Mouse (Mus musculus) kidney, postnatal 14 days (tissue): Measurements from ENCODE around the gene Clec10a.
A peak's percentile ranks its signal among the peaks of the same experiment; 100 is the strongest.
"Not testable (repeated sequence)": the region's sequence is repeated elsewhere in the genome, so short reads cannot be mapped to it uniquely, and the experiment has no call there.

Experiments
- DNase-seq: peaks from one replicate; pipeline ENCODE4 v3.0.0; 2022; ENCODE audit warnings: mixed read lengths

The Clec10a gene

GRCm38 (mm10) chr11:70155897-70156296 lies at the start of gene Clec10a:
Gene Clec10a (plus strand): TSS chr11:70156197.
- not testable (repeated sequence) for DNase-seq

GRCm38 (mm10) chr11:70107085-70107484 lies 48.9 kb upstream of the Clec10a start:
- no peak for DNase-seq

- DNase-seq: peak; percentile 47
Measured at GRCm38 (mm10) chr11:70110146-70110545, 45.9 kb upstream of the Clec10a start.

GRCm38 (mm10) chr11:70114562-70114961 lies 41.4 kb upstream of the Clec10a start:
- DNase-seq: no peak

GRCm38 (mm10) chr11:70115901-70116300 lies 40.1 kb upstream of the Clec10a start:
- no peak for DNase-seq

- no peak for DNase-seq
Measured at GRCm38 (mm10) chr11:70129926-70130379, 26.0 kb upstream of the Clec10a start, which contains the start of gene Mgl2. Gene Mgl2 (plus strand): TSS chr11:70130329.

- not testable (repeated sequence) for DNase-seq
Measured at GRCm38 (mm10) chr11:70135001-70135400, 21.0 kb upstream of the Clec10a start.

- not testable (repeated sequence) for DNase-seq
Measured at GRCm38 (mm10) chr11:70135925-70136324, 20.1 kb upstream of the Clec10a start.

GRCm38 (mm10) chr11:70139171-70139570 lies 16.8 kb upstream of the Clec10a start:
- DNase-seq: no peak

- DNase-seq: peak; percentile 45
Measured at GRCm38 (mm10) chr11:70151072-70151471, 4.9 kb upstream of the Clec10a start.

- no peak for DNase-seq
Measured at GRCm38 (mm10) chr11:70162336-70162735, 6.3 kb downstream of the Clec10a start.

GRCm38 (mm10) chr11:70165972-70166921 lies 10.2 kb downstream of the Clec10a start:
- DNase-seq: no peak

- DNase-seq: no peak
Measured at GRCm38 (mm10) chr11:70168136-70168535, 12.1 kb downstream of the Clec10a start.

GRCm38 (mm10) chr11:70169471-70169870 lies 13.5 kb downstream of the Clec10a start:
- DNase-seq: not testable (repeated sequence)

GRCm38 (mm10) chr11:70170291-70170690 lies 14.3 kb downstream of the Clec10a start:
- no peak for DNase-seq

- DNase-seq: peak; percentile 76
Measured at GRCm38 (mm10) chr11:70171181-70171580, 15.2 kb downstream of the Clec10a start.

- peak; percentile 30 for DNase-seq
Measured at GRCm38 (mm10) chr11:70171847-70172246, 15.8 kb downstream of the Clec10a start.

GRCm38 (mm10) chr11:70172298-70172697 lies 16.3 kb downstream of the Clec10a start:
- DNase-seq: no peak

- peak; percentile 67 for DNase-seq
Measured at GRCm38 (mm10) chr11:70174491-70174890, 18.5 kb downstream of the Clec10a start.

- DNase-seq: no peak
Measured at GRCm38 (mm10) chr11:70177647-70178046, 21.6 kb downstream of the Clec10a start.

- no peak for DNase-seq
Measured at GRCm38 (mm10) chr11:70178311-70178710, 22.3 kb downstream of the Clec10a start.

GRCm38 (mm10) chr11:70178756-70179155 lies 22.8 kb downstream of the Clec10a start:
- DNase-seq: no peak

GRCm38 (mm10) chr11:70179401-70179800 lies 23.4 kb downstream of the Clec10a start:
- no peak for DNase-seq

GRCm38 (mm10) chr11:70180496-70180895 lies 24.5 kb downstream of the Clec10a start:
- DNase-seq: no peak
